Mouse (Mus musculus) liver, postnatal 0 days (tissue): Measurements from ENCODE around the gene Gabbr2. TPM values are rescaled to one million over a fixed set of nuclear protein-coding genes. Genes with fewer than 3 reads are reported as not detected.

Experiments used
- ATAC-seq: fragments of 200-750 bp; cut with Nextera tagmentation; 2 replicates; pipeline ENCODE4 v1.8.0; 2017; ENCODE audit warnings: mild to moderate bottlenecking, moderate library complexity
- DNase-seq: peaks from one replicate; pipeline ENCODE4 v3.0.0-alpha.2; 2016
- H3K27ac ChIP-seq: fragments of 300-500 bp; sonication (generic); 2 replicates; pipeline ENCODE4 v1.5.1; 2014; ENCODE audit warnings: antibody characterized with exemption, moderate library complexity, mild to moderate bottlenecking, low read depth
- H3K27me3 ChIP-seq: fragments of 300-500 bp; sonication (generic); 2 replicates; pipeline ENCODE4 v1.6.1; 2014; ENCODE audit warnings: low read length, control low read depth, mixed read lengths; ENCODE audit not compliant: insufficient read depth
- H3K36me3 ChIP-seq: fragments of 300-500 bp; sonication (generic); replicated peaks from 2 replicates; pipeline ENCODE4 v1.6.1; 2014; ENCODE audit warnings: mild to moderate bottlenecking, control low read depth, low read length, moderate library complexity, mixed read lengths; ENCODE audit not compliant: insufficient read depth
- H3K4me1 ChIP-seq: fragments of 300-500 bp; sonication (generic); 2 replicates; pipeline ENCODE4 v1.6.1; 2014; ENCODE audit warnings: antibody characterized with exemption, mild to moderate bottlenecking, control low read depth; ENCODE audit not compliant: insufficient read depth
- H3K4me2 ChIP-seq: fragments of 300-500 bp; sonication (generic); 2 replicates; pipeline ENCODE4 v1.6.1; 2014; ENCODE audit warnings: low read depth, mild to moderate bottlenecking, low read length, moderate library complexity, mixed read lengths
- H3K4me3 ChIP-seq: fragments of 300-500 bp; sonication (generic); 2 replicates; pipeline ENCODE4 v1.5.1; 2014; ENCODE audit warnings: low read depth, low read length
- H3K9ac ChIP-seq: fragments of 300-500 bp; sonication (generic); replicated peaks from 2 replicates; pipeline ENCODE4 v1.6.1; 2014; ENCODE audit warnings: mild to moderate bottlenecking, moderate library complexity
- H3K9me3 ChIP-seq: fragments of 300-500 bp; sonication (generic); 2 replicates; pipeline ENCODE4 v1.6.1; 2016; ENCODE audit warnings: mild to moderate bottlenecking, control low read depth, low read length, mixed read lengths
- CTCF ChIP-seq: sonication (generic); IDR thresholded peaks from 2 replicates; pipeline ENCODE4 v1.5.1; 2016; ENCODE audit warnings: antibody characterized with exemption, low read depth
- EP300 ChIP-seq: IDR thresholded peaks from 2 replicates; pipeline ENCODE4 v1.6.1; 2016; ENCODE audit warnings: antibody characterized with exemption, low read depth, mild to moderate bottlenecking
- WGBS: fragments of 180-500 bp; shearing (Covaris S2); extraction: QIAGEN DNeasy Blood & Tissue Kit; methylation state at CpG from one replicate; pipeline ENCODE4 v1.1.7; 2014; ENCODE audit not compliant: insufficient replicate concordance; 5-methylcytosine and 5-hydroxymethylcytosine counted together
- polyA plus RNA-seq: library from polyadenylated mRNA; unstranded; fragments of >200 nt; fragmentation: Nextera tagmentation; extraction: Ambion mirVana; gene quantifications from 2 replicates; pipeline ENCODE4 v1.2.1, GENCODE M21; 2015

Gabbr2 gene
- polyA plus RNA-seq, 1 experiment from 2014 or later, result 0.20 TPM

DNA sequence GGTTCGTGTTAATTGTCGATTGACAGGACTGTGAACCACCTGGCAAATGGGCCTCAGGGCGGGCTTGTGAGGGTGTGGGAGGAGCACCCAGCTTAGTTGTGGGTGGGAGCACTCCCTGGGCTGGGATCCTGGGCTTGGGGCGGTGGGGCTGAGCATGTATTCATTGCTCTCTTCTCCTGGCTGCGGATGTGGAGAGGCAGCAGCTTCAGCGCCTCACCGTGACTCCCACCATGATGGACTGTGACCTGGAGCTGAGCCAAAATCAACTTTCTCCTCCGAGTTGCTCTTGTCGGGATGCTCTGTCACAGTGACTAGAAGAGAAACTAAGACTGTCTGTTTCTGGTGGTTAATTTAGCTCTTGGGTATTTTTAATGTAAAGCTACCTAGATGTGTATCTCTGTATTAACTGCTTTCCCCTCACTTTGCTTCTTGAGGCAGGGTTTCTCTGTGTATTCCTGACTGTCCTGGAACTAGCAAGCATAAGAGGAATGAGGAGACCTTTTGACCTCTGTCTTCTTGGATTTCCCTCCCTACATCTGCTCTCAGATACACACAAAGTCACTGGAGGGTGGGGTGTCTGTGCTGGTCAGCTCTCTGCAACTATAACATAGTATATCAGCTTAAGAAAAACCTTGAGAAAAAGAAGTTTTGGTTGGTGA is 200.9 kb downstream of the Gabbr2 start:
- no peaks in the 10 kb centered on the region for H3K27me3 ChIP-seq
- no peaks in the 10 kb centered on the region for H3K36me3 ChIP-seq
- no peak overlapping the region for H3K4me3 ChIP-seq
- 56% methylated on average over 9 of the region's 9 CpGs for WGBS
- no peaks in the 10 kb centered on the region for H3K9me3 ChIP-seq
- DNase-seq (no peak), ATAC-seq (no peak)
- TF ChIP-seq CTCF (no peak), EP300 (no peak)
- no peak overlapping the region for H3K9ac ChIP-seq
- peaks cover 4% of the 10 kb centered on the region; the same call in 1 of the 2 replicates for H3K4me1 ChIP-seq
- no peak overlapping the region for H3K27ac ChIP-seq
- no peak overlapping the region for H3K4me2 ChIP-seq

DNA sequence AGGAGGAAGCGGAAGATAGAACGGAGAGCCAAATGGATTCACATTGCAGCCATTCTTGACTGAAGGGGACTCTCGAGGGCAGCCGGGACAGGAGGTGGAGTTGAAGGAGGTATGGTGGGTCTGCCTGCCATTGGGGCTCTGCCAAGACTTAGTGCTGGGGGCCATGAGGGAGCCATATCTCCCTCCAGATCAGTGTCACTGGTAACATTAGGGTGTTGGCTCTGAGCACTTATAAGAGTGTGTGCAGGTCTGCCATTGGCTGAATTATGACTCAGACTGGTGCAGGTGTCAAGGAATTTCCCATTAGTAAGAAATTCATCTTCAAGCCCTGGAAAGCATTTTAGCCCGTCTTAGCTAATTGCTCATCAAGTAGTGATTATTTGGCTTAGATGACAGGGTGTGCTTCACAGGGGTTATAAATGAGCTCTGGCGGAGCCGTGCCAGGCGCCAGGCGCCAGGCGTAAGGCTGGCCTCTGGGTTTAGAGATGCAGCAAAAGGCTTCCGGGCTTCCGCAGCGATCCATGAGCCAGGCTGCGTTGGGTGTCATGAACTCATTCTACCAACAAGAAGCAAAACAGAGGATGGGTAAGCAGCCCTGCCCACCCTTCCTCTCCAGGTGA is 207.1 kb downstream of the Gabbr2 start:
- no peaks in the 10 kb centered on the region for H3K9me3 ChIP-seq
- no peaks in the 10 kb centered on the region for H3K36me3 ChIP-seq
- H3K4me3 ChIP-seq, result no peak overlapping the region
- H3K27ac ChIP-seq, result no peak overlapping the region
- H3K4me2 ChIP-seq, result no peak overlapping the region
- H3K27me3 ChIP-seq, result no peaks in the 10 kb centered on the region
- no peak for DNase-seq
- WGBS, result 85% methylated on average over 14 of the region's 14 CpGs
- no peak for ATAC-seq
- TF ChIP-seq EP300, result no peak
- no peak for TF ChIP-seq CTCF
- H3K9ac ChIP-seq, result no peak overlapping the region
- no peaks in the 10 kb centered on the region for H3K4me1 ChIP-seq

GRCm38 (mm10) chr4:46781109-46781508 is 210.6 kb downstream of the Gabbr2 start:
- no peaks in the 10 kb centered on the region for H3K9me3 ChIP-seq
- WGBS, result 64% methylated on average over 6 of the region's 6 CpGs
- DNase-seq, result peak; percentile 40
- H3K4me1 ChIP-seq, result no peaks in the 10 kb centered on the region
- TF ChIP-seq CTCF, result peak; percentile 73
- no peak for TF ChIP-seq EP300
- no peak overlapping the region for H3K4me2 ChIP-seq
- H3K4me3 ChIP-seq, result no peak overlapping the region
- ATAC-seq, result no peak
- H3K27me3 ChIP-seq, result no peaks in the 10 kb centered on the region
- H3K36me3 ChIP-seq, result no peaks in the 10 kb centered on the region
- no peak overlapping the region for H3K9ac ChIP-seq
- H3K27ac ChIP-seq, result no peak overlapping the region

GRCm38 (mm10) chr4:46775959-46776358 is 215.7 kb downstream of the Gabbr2 start:
- Histone ChIP-seq H3K9ac (no peak overlapping the region), H3K27me3 (no peaks in the 10 kb centered on the region), H3K27ac (no peak overlapping the region), H3K36me3 (no peaks in the 10 kb centered on the region), H3K9me3 (no peaks in the 10 kb centered on the region), H3K4me1 (no peaks in the 10 kb centered on the region), H3K4me2 (no peak overlapping the region), H3K4me3 (no peak overlapping the region)
- 45% methylated on average over 5 of the region's 5 CpGs for WGBS
- TF ChIP-seq CTCF (no peak), EP300 (no peak)
- ATAC-seq, result no peak
- no peak for DNase-seq

DNA sequence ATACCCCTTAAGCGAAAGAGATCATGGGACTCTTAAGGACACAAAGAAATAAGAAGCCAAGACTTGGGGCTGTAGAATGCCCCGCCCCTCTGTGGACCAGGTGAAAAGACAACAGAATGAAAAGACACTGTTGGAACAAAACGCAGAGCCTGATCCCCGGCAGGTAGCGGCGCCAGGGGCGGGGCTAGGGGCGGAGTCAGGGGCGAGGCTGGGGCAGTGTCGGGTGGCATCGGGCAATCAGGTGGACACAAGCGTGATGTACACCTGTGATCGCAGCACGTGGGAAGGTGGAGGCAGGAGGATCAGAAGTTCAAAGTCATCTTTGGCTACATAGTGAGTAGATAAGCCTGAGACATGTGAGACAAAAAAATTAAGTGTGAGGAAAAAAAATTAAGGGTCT is 217.0 kb downstream of the Gabbr2 start:
- 31% methylated on average over 14 of the region's 14 CpGs for WGBS
- no peak overlapping the region for H3K4me3 ChIP-seq
- no peak for ATAC-seq
- no peak overlapping the region for H3K4me2 ChIP-seq
- H3K4me1 ChIP-seq, result no peaks in the 10 kb centered on the region
- no peaks in the 10 kb centered on the region for H3K36me3 ChIP-seq
- H3K9ac ChIP-seq, result no peak overlapping the region
- DNase-seq, result peak; percentile 27
- H3K27ac ChIP-seq, result no peak overlapping the region
- TF ChIP-seq EP300 (no peak), CTCF (no peak)
- no peaks in the 10 kb centered on the region for H3K27me3 ChIP-seq
- no peaks in the 10 kb centered on the region for H3K9me3 ChIP-seq

GRCm38 (mm10) chr4:46773243-46773642 is 218.4 kb downstream of the Gabbr2 start:
- WGBS, result 90% methylated on average over 3 of the region's 3 CpGs
- H3K4me2 ChIP-seq, result no peak overlapping the region
- ATAC-seq (no peak), DNase-seq (no peak)
- no peaks in the 10 kb centered on the region for H3K4me1 ChIP-seq
- TF ChIP-seq CTCF (peak; percentile 57), EP300 (no peak)
- no peaks in the 10 kb centered on the region for H3K36me3 ChIP-seq
- H3K27me3 ChIP-seq, result no peaks in the 10 kb centered on the region
- no peaks in the 10 kb centered on the region for H3K9me3 ChIP-seq
- H3K27ac ChIP-seq, result no peak overlapping the region
- H3K4me3 ChIP-seq, result no peak overlapping the region
- no peak overlapping the region for H3K9ac ChIP-seq
